Mouse (Mus musculus) embryonic fibroblast, embryonic 13.5 days (primary cell): ENCODE data around the gene Fhod1.

ENCODE experiments used
- CTCF ChIP-seq: IDR thresholded peaks from 2 replicates; pipeline ENCODE4 v1.5.1; 2011; ENCODE audit warnings: mild to moderate bottlenecking, control low read depth, low read length, moderate library complexity, borderline replicate concordance; ENCODE audit not compliant: insufficient read depth
- POLR2A ChIP-seq: IDR thresholded peaks from 2 replicates; pipeline ENCODE4 v1.6.1; 2011; ENCODE audit warnings: low read depth, mild to moderate bottlenecking, control low read depth, low read length, moderate library complexity

DNA sequence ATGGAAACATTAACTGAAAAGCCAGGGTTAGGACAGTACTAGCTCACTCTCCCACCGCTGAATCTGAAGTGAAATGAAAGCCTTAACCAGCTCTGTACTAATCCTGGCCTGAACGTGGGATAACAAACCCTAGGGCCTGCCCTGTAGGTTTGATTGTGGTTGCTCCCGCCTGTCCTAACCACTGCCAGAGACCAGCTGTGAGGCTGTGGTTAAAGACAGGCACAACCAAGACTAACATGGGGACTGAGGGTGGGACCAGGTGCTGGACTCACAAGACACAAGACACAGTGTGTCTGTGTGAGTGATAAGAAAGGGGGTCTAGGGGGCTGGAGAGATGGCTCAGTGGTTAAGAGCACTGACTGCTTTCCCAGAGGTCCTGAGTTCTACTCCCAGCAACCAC lies 67.2 kb downstream of the Fhod1 start:
- TF ChIP-seq POLR2A (no peak), CTCF (no peak)
